Mouse (Mus musculus) liver, postnatal 0 days (tissue): ENCODE measurements at regions not wholly inside any gene's neighbourhood (a gene's known extent, or its start where the extent isn't known, plus 50 kb on each side); places are given as distances from the start of the nearest gene placed in this dataset.

ENCODE experiments used
- CTCF ChIP-seq: sonication (generic); IDR thresholded peaks from 2 replicates; pipeline ENCODE4 v1.5.1; 2016; ENCODE audit warnings: antibody characterized with exemption, low read depth
- EP300 ChIP-seq: IDR thresholded peaks from 2 replicates; pipeline ENCODE4 v1.6.1; 2016; ENCODE audit warnings: antibody characterized with exemption, low read depth, mild to moderate bottlenecking

GRCm38 (mm10) chr16:7863406-7863805 lies 561.5 kb downstream of the Tmem114 start:
- TF ChIP-seq CTCF (no peak), EP300 (no peak)
